Mouse (Mus musculus) testis, adult 2 months (tissue): ENCODE data around the gene Hoxb4. TPM values are rescaled to one million over a fixed set of nuclear protein-coding genes. Genes with fewer than 3 reads are reported as not detected.

Experiments
- H3K27ac ChIP-seq: fragments of 200-500 bp; 2 replicates; pipeline ENCODE4 v1.5.1; 2012; ENCODE audit warnings: low read depth, low read length; ENCODE audit not compliant: control insufficient read depth, insufficient read depth
- H3K27me3 ChIP-seq: fragments of 200-500 bp; 2 replicates; pipeline ENCODE4 v1.6.1; 2012; ENCODE audit warnings: mild to moderate bottlenecking, low read length, moderate library complexity; ENCODE audit not compliant: control insufficient read depth, insufficient read depth
- H3K36me3 ChIP-seq: fragments of 200-500 bp; 2 replicates; pipeline ENCODE4 v1.6.1; 2012; ENCODE audit warnings: mild to moderate bottlenecking, low read length; ENCODE audit not compliant: control insufficient read depth, insufficient read depth
- H3K4me1 ChIP-seq: fragments of 200-500 bp; 2 replicates; pipeline ENCODE4 v1.6.1; 2012; ENCODE audit warnings: low read length; ENCODE audit not compliant: control insufficient read depth, insufficient read depth
- H3K4me3 ChIP-seq: fragments of 200-500 bp; 2 replicates; pipeline ENCODE4 v1.5.1; 2012; ENCODE audit warnings: low read depth, mild to moderate bottlenecking, low read length, moderate library complexity, mixed read lengths; ENCODE audit not compliant: control insufficient read depth
- CTCF ChIP-seq: fragments of 200-500 bp; IDR thresholded peaks from 2 replicates; pipeline ENCODE4 v1.5.1; 2012; ENCODE audit warnings: low read depth, mild to moderate bottlenecking, inconsistent platforms, low read length, moderate library complexity; ENCODE audit not compliant: control insufficient read depth, insufficient read depth, insufficient replicate concordance
- POLR2A ChIP-seq: fragments of 200-500 bp; IDR thresholded peaks from 2 replicates; pipeline ENCODE4 v1.6.1; 2012; ENCODE audit warnings: low read depth, mild to moderate bottlenecking, inconsistent platforms, low read length, moderate library complexity; ENCODE audit not compliant: control insufficient read depth
- polyA plus RNA-seq: library from polyadenylated mRNA; depleted of rRNA; stranded (reverse); fragments of >200 nt; gene quantifications from 2 replicates; pipeline ENCODE4 v1.2.3, GENCODE M21; 2012

Hoxb4 gene
- polyA plus RNA-seq, 1 experiment, result 0.07 TPM

- no peaks in the 10 kb centered on the region for H3K36me3 ChIP-seq
- H3K4me3 ChIP-seq, result no peak overlapping the region
- TF ChIP-seq CTCF, result no peak
- TF ChIP-seq POLR2A, result no peak
- peaks cover 14% of the 10 kb centered on the region for H3K4me1 ChIP-seq
- H3K27ac ChIP-seq, result no peak overlapping the region
- H3K27me3 ChIP-seq, result peaks cover 19% of the 10 kb centered on the region
These were observed 30.3 kb downstream of the Hoxb4 start for GRCm38 (mm10) chr11:96348141-96348928.

- Histone ChIP-seq H3K27me3 (peaks cover 16% of the 10 kb centered on the region), H3K4me1 (peaks cover 14% of the 10 kb centered on the region), H3K36me3 (no peaks in the 10 kb centered on the region), H3K4me3 (no peak overlapping the region), H3K27ac (no peak overlapping the region)
- no peak for TF ChIP-seq POLR2A
- no peak for TF ChIP-seq CTCF
These were observed 30.9 kb downstream of the Hoxb4 start for GRCm38 (mm10) chr11:96348988-96349387.

- H3K4me3 ChIP-seq, result no peak overlapping the region
- H3K27me3 ChIP-seq, result peaks cover 9% of the 10 kb centered on the region
- H3K27ac ChIP-seq, result no peak overlapping the region
- peaks cover 9% of the 10 kb centered on the region for H3K4me1 ChIP-seq
- TF ChIP-seq POLR2A (no peak), CTCF (no peak)
- no peaks in the 10 kb centered on the region for H3K36me3 ChIP-seq
These were observed 31.6 kb downstream of the Hoxb4 start for GRCm38 (mm10) chr11:96349491-96350340.

GRCm38 (mm10) chr11:96350341-96350624 is 32.2 kb downstream of the Hoxb4 start, which contains the start of gene Hoxb2:
Hoxb2 (plus strand) TSS chr11:96350525.
- peaks cover 12% of the 10 kb centered on the region for H3K4me1 ChIP-seq
- H3K27me3 ChIP-seq, result peaks cover 7% of the 10 kb centered on the region
- no peak within 1 kb of the TSS for H3K4me3 ChIP-seq
- no peaks in the 10 kb centered on the region for H3K36me3 ChIP-seq
- H3K27ac ChIP-seq, result no peak within 1 kb of the TSS
- no peak for TF ChIP-seq CTCF
- TF ChIP-seq POLR2A, result no peak

- Histone ChIP-seq H3K4me3 (no peak overlapping the region), H3K36me3 (no peaks in the 10 kb centered on the region), H3K4me1 (peaks cover 9% of the 10 kb centered on the region), H3K27me3 (peaks cover 7% of the 10 kb centered on the region), H3K27ac (no peak overlapping the region)
- TF ChIP-seq POLR2A, result no peak
- no peak for TF ChIP-seq CTCF
These were observed 32.7 kb downstream of the Hoxb4 start for GRCm38 (mm10) chr11:96350791-96351190.

GRCm38 (mm10) chr11:96351312-96351711 is 33.2 kb downstream of the Hoxb4 start:
- no peak for TF ChIP-seq POLR2A
- TF ChIP-seq CTCF, result no peak
- Histone ChIP-seq H3K4me1 (peaks cover 9% of the 10 kb centered on the region), H3K27me3 (peaks cover 7% of the 10 kb centered on the region), H3K27ac (no peak overlapping the region), H3K4me3 (no peak overlapping the region), H3K36me3 (no peaks in the 10 kb centered on the region)

GRCm38 (mm10) chr11:96351831-96352230 is 33.8 kb downstream of the Hoxb4 start:
- H3K27me3 ChIP-seq, result peaks cover 7% of the 10 kb centered on the region
- no peak overlapping the region; the same call in 1 of the 2 replicates for H3K4me3 ChIP-seq
- H3K36me3 ChIP-seq, result no peaks in the 10 kb centered on the region
- H3K27ac ChIP-seq, result no peak overlapping the region
- TF ChIP-seq CTCF (no peak), POLR2A (no peak)
- peaks cover 6% of the 10 kb centered on the region for H3K4me1 ChIP-seq
